Mouse (Mus musculus) NIH3T3 (cell line): ENCODE measurements around the gene Adcy3.
"Not testable (repeated sequence)": the region's sequence is repeated elsewhere in the genome, so short reads cannot be mapped to it uniquely, and the experiment has no call there.

Experiments
- DNase-seq: peaks from one replicate; pipeline ENCODE4 v3.0.0-alpha.2; 2012; ENCODE audit warnings: low read depth

Gene Adcy3

DNA sequence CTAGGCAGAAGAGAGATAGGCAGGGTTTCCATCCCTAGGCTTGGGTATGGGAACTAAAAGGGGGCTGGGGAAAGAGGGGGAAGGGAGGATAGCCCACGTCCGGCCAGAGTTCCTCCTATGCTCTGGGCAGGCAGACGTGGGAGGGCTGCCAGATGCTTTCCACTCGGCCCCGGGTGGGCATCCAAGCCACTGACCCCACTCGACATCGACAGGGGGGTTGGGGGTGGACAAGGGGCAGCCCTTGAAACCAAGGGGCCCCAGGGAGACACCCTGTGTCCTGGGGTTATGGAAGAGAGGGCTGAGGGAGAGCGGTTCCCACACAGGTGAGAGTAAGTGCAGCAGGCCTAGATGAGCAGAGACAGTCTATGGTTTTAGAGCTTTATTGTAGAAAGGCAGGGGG lies 107.4 kb downstream of the Adcy3 start:
- not testable (repeated sequence) for DNase-seq

DNA sequence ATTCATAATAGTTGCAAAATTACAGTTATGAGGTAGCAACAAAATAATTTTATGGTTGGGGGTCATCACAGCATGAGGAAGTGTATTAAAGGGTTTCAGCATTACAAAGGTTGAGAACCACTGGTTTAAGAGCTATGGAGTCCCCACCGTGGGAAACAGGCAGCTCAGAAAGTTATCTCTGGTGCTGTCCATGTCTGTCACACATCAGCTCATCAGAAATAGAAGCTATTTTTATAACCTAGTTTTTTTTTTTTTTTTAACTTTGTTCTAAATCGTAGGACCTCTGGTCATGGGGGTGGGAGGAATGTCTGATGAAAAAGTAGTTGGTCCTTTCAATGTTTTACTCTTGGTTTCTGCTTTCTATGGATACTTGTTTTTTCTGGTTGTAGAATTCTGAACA lies 110.9 kb downstream of the Adcy3 start:
- DNase-seq, result no peak

DNA sequence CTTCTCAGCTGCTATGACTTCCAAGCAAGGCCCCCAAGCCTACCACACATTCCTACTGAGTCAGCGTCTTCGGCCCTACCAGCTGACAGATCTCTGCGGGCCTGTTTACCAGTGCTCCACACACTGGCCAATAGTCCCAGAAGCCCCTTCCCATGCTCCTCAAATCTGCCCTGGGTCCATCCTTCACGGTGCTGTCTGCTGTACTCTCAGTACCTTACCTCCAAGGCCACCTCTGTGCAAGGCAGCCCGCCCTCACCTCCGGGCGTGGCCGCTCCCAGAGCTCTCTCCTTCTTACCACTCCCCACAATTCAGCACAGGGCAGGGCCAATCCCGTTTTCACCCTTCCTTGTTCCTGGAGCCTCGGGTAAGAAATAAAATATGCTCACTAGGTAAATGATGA lies 112.8 kb downstream of the Adcy3 start:
- DNase-seq, result no peak

DNA sequence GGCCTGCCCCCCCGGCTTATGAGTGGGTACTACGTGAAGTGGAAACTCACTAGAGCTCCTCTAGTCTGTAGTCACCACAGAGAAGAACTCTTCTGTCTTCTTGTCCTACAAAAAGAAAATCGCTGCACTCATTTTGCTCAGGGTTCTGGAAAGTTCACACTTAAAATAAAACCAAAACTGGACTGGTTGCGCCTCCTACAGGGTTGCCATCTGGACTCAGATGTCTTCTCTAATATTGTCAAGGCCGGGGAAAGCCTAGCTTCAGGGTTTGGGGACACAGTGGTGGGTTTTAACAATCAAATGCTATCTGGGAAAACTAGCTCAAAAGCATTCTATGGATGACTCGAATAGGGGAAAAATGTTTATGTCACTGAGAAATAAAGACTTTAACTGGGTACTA lies 116.9 kb downstream of the Adcy3 start:
- DNase-seq, result no peak

DNA sequence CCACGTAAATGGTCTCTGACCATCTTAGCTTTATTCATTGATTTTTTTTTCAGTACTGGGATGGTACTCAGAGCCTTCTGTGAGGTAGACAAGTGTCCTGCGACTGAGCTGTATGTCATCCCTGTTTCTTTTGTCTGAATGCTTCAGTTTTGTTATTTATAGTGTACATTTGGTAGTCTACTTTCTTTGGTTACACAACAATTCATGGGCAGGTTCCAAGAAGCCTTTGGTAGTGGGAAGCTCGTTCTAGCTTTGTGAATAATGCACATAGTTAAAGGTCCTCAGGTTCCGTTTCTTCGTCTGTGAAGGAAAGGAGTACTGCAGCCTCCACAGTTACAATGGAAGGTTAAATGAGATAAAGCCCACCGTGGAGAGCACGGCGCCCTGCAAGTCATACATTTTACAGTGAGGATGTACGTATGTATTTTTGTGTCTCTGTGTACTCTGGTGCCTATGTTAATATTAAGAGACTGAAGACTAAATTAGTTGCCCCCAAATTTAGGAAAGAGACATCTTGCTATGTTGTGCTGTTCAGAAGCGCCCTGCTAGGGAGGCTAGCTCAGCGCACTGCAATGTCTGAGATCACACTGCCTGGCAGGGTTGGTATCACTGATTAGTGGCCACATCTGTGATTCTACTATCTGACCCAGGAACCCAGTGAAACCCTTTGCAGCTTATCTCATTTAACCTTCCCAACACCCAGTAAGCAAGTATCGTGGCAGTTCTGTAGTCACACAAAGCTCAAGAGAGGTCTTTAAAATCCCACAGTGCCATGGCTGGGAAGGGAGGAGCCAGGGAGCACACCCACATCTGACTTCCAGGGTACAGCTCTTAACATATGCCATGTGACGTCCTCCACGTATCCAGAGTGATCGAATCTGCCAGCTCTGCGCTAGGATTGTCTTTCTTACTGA lies 120.1 kb downstream of the Adcy3 start:
- DNase-seq, result no peak
